Mouse (Mus musculus): ENCODE measurements around the gene Atp5h. TPM values are rescaled to one million over a fixed set of nuclear protein-coding genes. Genes with fewer than 3 reads are reported as not detected.
"Not testable (repeated sequence)": the region's sequence is repeated elsewhere in the genome, so short reads cannot be mapped to it uniquely, and the experiment has no call there.

Atp5h gene
- total RNA-seq, 2 experiments from 2014 or later: 478 to 524 TPM

GRCm38 (mm10) chr11:115398085-115398484 lies 21.7 kb downstream of the Atp5h start:
- DNase-seq: no peak

DNA sequence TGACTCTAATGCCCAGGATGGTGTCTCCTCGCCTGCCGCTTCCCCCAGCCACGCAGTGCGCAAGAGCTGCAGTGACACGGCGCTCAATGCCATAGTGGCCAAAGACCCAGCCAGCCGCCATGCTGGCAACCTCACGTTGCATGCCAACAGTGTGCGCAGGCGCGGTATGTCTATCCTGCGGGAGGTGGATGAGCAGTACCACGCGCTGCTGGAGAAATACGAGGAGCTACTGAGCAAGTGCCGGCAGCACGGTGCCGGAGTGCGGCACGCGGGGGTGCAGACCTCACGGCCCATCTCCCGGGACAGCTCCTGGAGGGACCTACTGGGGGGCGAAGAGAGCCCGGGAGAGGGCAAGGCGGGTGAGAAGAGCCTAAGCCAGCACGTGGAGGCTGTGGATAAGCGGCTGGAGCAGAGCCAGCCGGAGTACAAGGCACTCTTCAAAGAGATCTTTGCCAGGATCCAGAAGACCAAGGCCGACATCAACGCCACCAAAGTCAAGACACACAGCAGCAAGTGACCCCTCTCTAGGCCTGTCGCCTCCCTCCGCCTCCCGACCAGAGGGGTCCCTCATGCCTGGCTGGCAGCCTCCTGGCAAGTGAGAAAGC lies 25.9 kb downstream of the Atp5h start:
- DNase-seq: no peak

DNA sequence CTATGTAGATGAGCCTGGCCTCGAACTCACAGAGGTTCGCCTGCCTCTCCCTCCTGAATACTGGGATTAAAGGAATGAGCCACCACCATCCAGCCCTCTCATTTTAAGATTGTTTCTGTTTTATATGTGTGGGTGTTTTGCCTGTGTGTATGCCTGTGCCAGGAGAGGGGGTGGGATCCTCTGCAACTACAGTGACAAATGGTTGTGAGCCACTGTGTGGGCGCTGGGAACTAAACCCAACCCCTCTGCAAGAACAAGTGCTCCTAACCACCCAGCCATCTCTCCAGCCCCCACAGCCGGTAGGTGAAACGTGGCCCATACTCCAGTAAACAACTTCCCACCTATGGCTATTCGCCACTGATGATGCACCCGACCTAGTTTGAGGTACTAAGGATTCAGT lies 28.4 kb downstream of the Atp5h start:
- no peak for DNase-seq

GRCm38 (mm10) chr11:115386859-115387258 lies 32.9 kb downstream of the Atp5h start:
- DNase-seq: not testable (repeated sequence)

DNA sequence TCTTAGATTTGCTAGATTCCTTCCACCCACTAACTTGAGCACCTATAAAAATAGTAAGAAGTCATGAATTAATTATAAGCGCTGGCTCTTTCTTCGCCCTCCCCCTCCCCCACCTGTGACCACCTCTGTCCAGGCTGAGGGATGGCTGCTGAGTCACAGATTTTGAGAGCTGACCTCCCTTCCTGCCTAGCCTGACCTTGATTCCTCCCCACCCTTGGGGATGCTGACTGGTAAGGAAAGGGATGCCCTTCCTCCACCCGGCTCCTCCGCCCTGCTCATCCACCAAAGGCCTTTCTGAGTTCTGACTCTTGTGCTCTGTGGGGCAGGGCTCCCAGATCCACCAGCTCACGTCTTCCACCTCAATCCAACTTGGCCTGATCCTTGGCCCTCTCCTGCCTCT lies 35.2 kb downstream of the Atp5h start:
- DNase-seq: no peak

GRCm38 (mm10) chr11:115383701-115384474 lies 35.9 kb downstream of the Atp5h start:
- DNase-seq: peak in 1 of 2 experiments; percentile 56

GRCm38 (mm10) chr11:115382891-115383290 lies 36.9 kb downstream of the Atp5h start:
- no peak for DNase-seq

DNA sequence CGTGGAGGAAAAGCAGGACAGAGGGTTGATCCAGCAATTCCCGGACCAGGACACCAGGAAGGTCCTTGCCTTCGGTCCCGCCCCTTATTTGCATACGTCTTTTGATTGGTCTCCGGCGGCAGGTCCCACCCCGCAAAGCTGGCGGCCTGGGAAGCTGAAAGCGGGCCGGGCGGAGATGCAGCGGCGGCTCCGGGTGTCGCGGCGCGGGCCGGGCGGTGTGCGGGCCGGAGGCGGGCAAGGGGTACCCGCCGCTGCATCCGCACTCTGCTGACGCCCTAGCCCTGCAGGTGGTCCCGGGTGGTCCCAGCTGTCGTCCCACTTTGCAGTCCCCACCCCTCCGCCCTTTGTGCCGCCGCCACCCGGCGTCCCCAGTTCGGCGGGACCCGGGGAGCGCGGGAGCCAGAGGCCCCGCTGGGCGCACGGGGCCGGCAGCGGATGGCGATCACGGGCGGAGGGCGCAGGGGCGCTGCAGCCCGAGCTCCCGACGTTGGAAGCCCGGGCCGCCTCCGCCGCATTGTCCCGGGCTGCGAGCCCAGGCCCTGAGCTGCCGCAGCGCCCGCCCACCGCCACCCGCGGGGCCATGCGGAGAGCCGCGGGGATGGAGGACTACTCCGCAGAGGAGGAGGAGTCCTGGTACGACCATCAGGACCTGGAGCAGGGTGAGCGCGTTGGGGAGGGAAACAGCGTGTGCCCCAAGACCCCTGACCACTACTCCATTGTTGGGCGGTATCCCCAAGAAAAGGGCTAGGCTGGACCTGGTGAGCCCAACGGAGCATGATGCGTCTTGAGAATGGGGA lies 37.8 kb downstream of the Atp5h start, which contains the start of gene Cdr2l:
Gene Cdr2l (plus strand): TSS at position 174 of the 797 bp plus-strand sequence.
- DNase-seq: peak; percentile 86 to 87

DNA sequence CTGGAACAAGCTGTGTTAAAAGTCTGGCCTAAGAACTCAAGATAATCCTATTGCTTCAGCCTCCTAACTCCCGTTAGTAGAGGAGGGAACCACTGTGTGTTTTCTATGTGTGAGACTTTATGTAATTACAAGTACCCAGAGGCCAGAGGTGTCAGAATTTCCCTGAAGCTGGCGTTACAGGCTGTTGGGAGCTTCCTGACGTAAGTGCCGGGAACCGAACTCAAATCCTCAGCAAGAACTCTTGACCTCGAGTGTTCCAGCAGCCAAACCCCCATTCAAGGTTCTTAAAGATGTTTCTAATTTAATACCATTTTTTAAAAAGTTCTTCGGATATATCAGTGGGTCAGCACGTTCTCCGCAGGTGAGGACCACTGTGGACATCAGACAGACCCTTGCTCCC lies 38.5 kb downstream of the Atp5h start:
- DNase-seq: no peak

- no peak for DNase-seq
These were observed 41.9 kb downstream of the Atp5h start for GRCm38 (mm10) chr11:115377854-115378253.

GRCm38 (mm10) chr11:115377254-115377653 lies 42.5 kb downstream of the Atp5h start:
- DNase-seq: no peak

- DNase-seq: no peak
These were observed 43.0 kb downstream of the Atp5h start for GRCm38 (mm10) chr11:115376722-115377121.

DNA sequence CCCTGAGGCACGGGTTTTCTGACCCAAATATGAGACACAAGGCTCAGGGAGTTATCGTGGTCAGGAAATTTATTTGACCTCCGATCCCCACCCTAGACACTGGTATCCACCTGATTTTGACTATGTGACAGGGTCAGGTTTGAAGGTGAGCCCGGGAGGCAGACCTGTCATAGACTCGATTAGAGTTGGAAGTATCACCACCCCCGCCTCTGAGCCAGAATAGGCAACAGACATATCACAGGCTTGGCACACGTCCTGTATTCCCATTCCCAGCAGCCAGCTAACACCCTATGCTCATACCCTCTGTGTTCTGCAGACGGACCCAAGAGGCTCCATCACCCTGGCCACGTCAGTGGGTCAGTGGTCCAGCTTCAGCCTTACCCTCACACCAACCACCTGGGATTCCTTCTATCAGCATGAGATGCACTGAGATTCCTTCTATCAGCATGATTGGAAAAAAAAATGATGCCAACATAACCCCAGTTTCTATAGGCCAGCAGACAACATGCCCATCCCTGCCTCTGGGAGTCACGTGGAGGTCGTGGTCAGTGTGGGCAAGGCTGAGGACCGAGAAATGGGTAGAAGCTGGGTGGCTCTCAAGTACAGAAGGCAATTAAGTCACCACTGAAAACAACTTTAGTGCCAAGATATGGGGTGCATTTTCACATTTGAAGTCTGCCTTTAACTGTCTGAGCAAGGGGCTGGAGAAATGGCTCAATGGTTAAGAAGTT lies 44.9 kb downstream of the Atp5h start:
- DNase-seq: peak; percentile 52 to 63

GRCm38 (mm10) chr11:115373805-115374694 lies 45.7 kb downstream of the Atp5h start:
- DNase-seq: peak; percentile 69 to 75

- no peak for DNase-seq
These were observed 47.0 kb downstream of the Atp5h start for GRCm38 (mm10) chr11:115372737-115373136.

GRCm38 (mm10) chr11:115372015-115372414 lies 47.7 kb downstream of the Atp5h start:
- no peak for DNase-seq

GRCm38 (mm10) chr11:115371354-115371753 lies 48.4 kb downstream of the Atp5h start:
- no peak for DNase-seq

- DNase-seq: no peak
These were observed 49.4 kb downstream of the Atp5h start for GRCm38 (mm10) chr11:115370368-115370767.

GRCm38 (mm10) chr11:115367395-115367944 lies 52.3 kb downstream of the Atp5h start, which contains the start of gene Hid1:
Hid1 (minus strand) TSS chr11:115367756.
- DNase-seq: peak; percentile 90 to 91

DNA sequence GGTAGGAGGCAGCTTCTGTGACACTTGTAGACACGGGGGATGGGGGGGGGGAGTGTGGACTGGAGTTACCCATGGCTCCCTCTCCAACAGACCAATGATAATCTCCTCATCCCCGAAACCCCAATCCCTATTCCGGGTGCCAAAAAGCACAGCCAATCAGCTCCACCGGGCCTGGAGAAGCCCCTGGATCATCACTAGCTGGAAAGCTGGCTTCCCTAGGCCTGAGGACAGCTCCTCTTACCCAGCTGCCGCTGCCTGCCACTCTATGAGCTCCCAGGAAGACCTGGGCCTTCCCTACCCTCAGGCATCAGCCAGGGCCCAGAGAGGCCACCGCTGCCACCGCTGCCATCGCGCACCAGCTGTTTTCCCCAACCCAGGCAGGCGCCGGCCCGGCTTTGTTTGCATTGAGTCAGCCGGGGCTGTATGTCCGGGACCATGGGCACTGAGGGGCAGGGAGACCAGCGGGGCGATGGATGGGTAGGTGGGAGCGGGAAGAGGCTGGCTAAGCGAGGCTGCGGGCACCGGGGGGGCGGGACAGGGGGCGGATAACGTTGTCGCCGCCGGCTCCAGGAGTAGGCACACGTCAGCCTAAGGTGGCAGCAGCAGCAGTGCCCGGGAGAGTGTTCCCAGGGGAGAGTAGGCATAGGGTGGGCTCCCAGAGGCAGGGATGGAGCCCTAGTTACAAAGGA lies 52.9 kb downstream of the Atp5h start:
- peak; percentile 59 to 64 for DNase-seq
